Mouse (Mus musculus) gastrocnemius, postnatal 25 days (tissue): ENCODE measurements around the gene Serpinf1. TPM values are rescaled to one million over a fixed set of nuclear protein-coding genes. Genes with fewer than 3 reads are reported as not detected.
"Not testable (repeated sequence)": the region's sequence is repeated elsewhere in the genome, so short reads cannot be mapped to it uniquely, and the experiment has no call there.

Experiments
- DNase-seq: peaks from one replicate; pipeline ENCODE4 v3.0.0; 2022
- total RNA-seq, 2 experiments: library from RNA; stranded (reverse); gene quantifications; 1 replicate in 1 of 2; 2 replicates in 1 of 2; pipeline ENCODE4 v1.2.3; 2021

Serpinf1 gene
- total RNA-seq, 2 experiments from 2014 or later: 98.5 to 98.7 TPM

DNA sequence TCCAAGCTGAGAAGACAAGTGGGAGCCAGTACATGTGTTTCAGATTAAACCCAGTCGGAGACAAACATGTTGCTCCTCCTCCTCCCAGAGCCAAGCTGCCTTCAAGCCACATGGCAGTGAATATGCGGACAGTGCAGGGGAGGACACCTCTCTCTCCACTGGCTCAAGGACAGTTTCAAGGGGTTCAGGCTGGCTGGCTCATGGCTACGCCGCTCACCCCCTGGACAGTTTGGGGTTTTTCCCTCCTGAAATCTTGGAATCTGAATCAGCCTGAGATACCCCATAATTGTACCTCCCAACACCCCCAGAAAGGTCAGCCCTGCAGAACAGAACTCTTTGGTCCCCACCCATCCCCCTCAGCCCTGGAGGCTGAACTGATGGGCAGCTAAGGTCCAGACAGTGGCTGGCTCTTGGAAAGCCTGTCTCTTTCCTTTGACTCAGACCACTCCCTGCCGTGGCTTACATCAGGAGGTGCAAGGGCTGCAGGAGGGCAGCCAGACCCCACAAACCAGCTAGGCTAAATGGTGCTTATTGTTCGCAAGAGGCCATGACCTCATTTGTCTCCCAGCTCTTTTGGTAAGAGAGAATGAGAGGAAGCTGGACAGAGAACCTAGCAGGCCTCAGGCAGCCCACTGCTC lies 1.0 kb downstream of the Serpinf1 start:
- peak; percentile 56 for DNase-seq

DNA sequence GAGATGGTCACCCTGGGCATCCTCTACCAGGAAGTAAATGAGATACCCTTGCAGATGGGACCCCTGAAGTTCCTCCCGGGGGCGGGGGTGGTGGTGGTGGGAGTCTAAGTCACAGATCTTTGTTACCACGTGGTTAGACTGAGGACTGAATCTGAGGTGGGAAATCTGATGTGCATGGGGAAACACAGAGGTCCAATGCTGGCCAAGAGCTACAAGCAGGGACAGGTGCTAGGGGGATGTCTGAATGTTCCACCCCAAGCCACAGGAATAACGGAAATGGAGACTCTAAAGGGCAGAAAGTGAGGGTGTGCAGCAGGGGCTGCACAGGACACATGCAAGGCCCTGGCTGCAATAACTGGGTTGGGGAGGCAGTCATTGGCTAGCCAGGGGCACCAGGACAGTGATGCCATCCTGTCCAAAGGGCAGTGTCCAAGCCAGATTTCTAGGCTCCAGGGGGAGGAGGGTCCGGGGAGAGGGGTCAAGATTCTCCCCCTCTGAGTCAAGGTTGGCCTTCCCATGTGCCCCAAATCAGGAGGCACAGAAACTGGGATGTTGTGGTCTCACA lies 1.6 kb downstream of the Serpinf1 start:
- DNase-seq: no peak

DNA sequence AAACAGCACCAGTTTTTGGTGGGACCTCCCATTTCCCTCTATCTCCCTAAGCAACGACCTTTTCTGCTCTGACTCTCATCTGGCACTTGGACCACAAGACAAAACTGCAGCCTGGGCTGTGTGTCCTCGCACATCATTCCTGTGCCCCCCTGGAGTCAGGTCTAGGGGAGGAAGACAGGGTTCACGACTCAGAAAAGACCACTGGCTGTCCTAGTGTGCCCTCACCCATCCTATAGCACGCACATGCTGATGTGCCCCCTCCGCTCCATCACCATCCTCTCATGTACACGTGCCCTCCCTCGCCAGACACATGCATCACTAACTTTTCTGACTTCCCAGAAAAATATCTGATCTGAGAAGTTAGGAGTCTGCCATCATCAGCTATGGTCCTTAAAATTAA lies 2.5 kb downstream of the Serpinf1 start:
- DNase-seq: no peak

GRCm38 (mm10) chr11:75415994-75416393 lies 6.5 kb downstream of the Serpinf1 start:
- no peak for DNase-seq

DNA sequence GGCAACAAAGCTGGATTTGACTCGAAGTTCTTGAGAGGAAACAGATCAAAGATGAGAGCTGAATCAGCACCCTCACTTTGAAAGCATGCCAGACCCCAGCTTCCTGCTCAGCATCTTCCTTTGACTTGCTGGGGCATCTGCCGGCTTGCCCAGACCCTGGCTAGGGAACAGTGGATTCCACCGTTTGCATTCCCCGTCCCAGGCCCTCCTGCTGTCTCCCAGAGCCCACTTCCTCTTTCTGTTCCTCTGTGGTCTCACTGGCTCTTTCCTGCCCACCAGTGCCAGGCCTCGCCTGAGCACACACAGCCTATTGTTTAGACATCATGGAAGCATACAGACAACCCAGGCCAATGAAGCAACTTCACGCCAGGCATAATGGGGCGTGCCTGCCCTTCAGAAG lies 7.4 kb downstream of the Serpinf1 start:
- DNase-seq: peak; percentile 26

DNA sequence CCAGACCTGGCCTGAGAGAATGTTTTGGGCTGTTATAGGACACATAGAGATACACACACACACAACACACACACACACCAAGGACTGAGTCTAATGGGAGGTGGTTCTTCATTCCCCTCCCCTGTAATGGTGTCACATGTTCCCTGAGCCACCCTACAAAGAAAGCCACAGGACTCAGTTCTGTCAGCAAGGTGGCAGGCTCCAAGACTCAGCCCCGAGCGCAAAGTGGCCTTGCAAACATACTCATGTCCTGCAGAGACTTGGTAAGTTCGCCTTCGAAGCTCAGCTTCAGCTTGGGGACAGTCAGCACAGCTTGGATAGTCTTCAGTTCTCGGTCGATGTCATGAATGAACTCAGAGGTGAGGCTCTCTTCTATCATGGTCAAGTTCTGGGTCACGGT lies 11.9 kb downstream of the Serpinf1 start:
- no peak for DNase-seq

GRCm38 (mm10) chr11:75409679-75410575 lies 12.6 kb downstream of the Serpinf1 start:
- no peak for DNase-seq

DNA sequence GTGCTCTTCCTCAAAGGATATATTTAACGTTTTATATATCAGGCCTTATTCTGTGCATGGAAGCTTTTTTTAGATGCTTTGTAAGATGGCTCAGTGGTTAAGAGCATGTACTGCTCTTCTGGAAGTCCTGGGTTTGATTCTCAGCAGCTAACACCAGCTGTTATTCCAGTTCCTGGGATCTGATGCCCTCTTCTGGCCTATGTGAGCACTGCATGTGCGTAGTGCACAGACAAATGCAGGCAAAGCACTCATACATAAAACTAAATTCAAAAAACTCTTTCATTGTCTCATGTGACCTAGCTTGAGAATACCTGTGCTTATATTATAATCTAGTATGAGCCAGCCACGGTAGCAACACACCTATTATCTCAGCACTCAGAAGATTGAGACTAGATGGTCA lies 15.6 kb downstream of the Serpinf1 start:
- DNase-seq: no peak

- no peak for DNase-seq
Observed at GRCm38 (mm10) chr11:75406104-75406503, 16.4 kb downstream of the Serpinf1 start.

DNA sequence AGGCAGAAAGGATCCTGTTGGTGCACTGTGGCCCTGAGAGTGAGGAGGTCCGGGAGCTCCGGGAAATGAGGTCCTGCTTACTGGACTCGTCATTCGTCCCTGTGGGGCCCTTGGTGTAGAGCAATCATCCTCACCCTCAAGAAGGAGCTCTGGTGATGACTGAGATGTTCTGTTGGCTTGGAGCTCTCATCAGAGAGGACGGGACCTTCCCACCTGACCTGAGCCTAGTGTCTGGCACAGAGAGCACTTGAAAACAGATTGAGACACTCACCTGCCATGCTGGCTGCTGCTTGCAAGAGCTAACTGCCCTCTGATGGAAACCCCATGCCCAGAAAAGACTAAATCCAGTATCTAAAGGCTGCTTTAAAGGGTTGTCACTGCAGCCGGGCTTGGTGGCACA lies 17.7 kb downstream of the Serpinf1 start:
- DNase-seq: no peak

DNA sequence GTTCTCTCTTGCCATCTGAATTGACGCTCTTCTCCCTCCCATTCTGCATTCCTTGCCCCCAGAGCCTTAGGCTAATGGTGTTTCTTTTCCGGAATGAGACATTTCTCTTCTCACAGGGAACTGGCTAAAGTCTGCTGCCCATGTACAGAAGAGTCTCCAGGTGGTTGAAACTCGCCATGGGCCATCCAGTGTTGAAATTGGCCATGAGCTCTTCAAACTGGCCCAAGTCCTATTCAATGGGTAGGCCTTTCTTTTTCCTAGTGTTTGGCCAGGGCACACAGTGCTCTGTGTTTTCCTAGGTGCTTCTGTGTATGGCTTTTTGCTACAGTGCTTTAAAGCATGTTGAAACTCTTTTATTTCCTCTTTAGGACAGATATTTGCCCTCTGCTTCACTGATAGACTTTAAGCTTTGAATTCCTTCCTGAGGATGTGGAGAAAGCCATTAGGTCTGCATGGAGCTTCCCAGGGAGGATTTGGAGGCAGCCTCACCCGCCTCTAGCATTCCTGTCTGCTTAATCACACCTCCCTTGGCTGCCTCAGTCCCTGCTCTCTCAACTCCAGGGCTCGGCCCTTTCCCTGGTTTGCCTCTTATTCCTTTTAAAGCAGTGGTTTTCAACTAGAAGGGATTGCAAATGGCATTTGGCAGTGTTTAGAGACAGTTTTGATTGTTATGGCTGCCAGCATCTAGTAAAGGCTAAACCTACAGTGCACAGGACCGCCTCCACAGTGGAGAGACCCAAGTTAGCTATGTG lies 19.0 kb downstream of the Serpinf1 start:
- DNase-seq: peak; percentile 66

DNA sequence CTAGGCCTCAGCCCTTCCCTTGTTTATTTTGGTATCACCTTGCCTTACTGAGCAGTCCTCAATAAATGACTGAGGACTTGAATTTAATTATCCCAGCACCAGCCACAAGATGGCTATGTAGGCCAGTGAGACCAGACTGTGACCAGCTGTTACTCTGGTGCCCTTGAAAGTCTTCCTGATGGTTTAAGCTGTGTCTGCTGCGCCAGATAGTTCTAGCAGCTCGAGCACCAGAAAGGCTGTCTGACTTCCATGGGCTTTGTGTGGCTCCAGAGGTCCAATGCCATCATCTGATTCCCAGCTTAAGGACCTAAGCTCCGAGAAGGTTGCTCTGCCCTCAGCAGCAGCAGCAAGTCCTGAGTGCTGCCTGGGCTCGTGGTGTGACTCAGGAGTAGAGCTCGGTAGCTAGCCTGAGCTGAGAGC lies 20.2 kb downstream of the Serpinf1 start:
- DNase-seq: peak; percentile 28

GRCm38 (mm10) chr11:75400099-75400498 lies 22.4 kb downstream of the Serpinf1 start:
- no peak for DNase-seq

GRCm38 (mm10) chr11:75399411-75399841 lies 23.1 kb downstream of the Serpinf1 start:
- DNase-seq: no peak

DNA sequence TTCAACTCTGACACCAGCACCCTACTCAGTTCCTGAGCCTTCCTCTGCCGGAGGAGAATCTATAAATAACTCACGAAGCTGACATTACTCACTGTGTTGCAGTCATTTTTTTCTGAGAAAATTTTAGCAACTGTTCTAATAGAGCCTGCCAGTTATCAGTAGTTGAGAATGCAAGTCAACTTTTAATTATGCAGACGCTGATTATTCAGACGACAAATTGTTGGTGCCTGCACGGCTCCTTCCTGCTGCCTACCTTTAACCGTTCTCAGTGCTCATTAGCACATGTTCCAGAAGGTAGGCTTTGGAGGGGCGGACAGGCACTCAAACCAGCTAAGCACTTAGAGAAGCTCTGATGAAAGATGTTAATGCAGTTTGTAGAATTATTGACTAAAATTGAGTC lies 25.0 kb downstream of the Serpinf1 start:
- DNase-seq: no peak

GRCm38 (mm10) chr11:75395611-75396010 lies 26.9 kb downstream of the Serpinf1 start:
- no peak for DNase-seq

DNA sequence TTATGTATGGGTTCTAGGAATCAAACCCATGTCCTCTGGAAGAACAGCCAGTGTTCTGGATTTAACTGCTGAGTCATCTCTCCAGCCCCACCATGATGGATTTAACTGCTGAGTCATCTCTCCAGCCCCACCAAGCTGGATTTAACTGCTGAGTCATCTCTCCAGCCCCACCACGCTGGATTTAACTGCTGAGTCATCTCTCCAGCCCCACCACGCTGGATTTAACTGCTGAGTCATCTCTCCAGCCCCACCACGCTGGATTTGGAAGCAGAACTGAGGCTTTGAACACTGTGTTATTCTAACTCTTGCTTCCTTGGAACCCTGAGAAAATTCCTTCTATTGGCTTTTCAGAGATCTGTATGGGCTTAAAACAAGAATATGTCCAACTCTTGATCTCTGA lies 39.0 kb downstream of the Serpinf1 start:
- DNase-seq: not testable (repeated sequence)

GRCm38 (mm10) chr11:75378786-75379185 lies 43.7 kb downstream of the Serpinf1 start:
- DNase-seq: not testable (repeated sequence)

DNA sequence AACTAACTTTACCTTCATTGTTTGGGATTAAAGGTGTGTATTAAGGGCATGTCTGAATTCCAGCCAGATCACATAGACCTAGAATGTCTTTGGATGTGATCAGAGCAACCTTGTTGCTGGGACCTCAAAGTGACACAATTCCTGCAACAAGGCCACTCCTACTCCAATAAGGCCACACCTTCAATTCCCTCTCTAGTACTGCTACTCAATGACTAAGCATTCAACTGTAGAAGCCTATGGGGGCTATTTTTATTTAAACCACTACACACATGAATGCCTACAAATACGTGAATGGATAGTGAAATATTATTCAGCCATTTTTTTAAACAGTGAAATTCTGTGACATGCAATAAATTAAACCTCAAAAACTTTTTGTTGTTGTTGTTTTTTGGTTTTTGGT lies 45.4 kb downstream of the Serpinf1 start:
- no peak for DNase-seq
